Mouse (Mus musculus) ovary, adult 18-20 months (tissue): ENCODE measurements around the gene 9230102O04Rik.

Source experiments
- DNase-seq: peaks from one replicate; pipeline ENCODE4 v3.0.0; 2022; ENCODE audit warnings: low spot score, mixed read lengths

The 9230102O04Rik gene

DNA sequence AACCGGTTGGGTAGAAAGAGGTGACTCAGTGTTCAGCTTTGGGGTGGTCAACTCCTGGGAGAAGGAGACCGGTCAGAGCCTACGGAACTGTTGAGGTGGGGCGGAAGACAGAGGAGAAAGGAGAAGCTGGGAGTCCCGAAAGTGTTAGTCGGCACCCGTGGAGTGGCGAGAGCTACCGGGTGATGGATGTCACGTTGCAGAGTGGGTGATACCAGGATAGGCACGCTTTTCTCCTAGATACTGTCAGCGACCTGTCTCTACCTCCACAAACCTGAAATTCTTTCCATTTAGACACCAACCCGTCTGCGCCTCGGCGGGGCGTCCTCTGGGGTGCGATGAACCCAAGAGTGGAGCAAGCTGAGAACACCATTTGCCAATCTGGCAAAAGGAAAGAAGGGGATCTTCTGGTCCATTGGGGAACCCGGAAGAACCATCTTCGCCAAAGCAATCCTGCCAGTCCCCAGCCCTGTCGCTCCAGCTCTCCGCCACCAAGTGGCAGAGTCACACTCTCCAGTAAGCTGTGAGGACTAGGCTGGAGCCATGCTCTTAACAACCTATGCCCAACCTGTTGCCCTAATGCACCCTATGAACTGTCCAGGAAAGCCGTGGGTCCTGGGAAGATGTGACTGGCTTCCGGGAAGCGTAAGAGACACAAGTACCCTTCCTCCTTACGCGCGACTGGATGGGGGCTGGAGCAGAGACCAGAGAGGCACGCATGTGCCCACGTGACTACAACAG lies at the start of gene 9230102O04Rik:
TSS of gene 9230102O04Rik (minus strand) at position 628 of the 738 bp plus-strand sequence.
- DNase-seq: no peak

DNA sequence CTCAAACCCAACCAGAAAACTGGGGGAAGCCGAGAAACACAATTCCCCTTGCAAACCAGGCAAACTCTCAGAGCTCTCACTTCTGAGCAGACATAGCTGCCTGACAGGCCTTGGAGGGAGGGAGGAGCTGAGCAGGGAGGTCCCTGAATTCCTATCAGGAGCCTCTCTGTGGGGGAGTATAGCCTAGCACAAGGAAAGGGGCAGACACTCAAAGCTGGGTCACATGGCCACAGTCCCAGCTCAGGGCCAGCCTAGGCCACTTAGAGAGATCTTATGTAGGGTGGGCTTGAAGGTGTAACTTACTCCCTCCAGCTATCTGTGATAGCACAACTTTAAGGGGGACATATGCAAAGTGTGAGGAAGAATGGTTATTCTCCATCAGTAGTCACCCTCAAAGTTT lies 46.6 kb upstream of the 9230102O04Rik start:
- no peak for DNase-seq

DNA sequence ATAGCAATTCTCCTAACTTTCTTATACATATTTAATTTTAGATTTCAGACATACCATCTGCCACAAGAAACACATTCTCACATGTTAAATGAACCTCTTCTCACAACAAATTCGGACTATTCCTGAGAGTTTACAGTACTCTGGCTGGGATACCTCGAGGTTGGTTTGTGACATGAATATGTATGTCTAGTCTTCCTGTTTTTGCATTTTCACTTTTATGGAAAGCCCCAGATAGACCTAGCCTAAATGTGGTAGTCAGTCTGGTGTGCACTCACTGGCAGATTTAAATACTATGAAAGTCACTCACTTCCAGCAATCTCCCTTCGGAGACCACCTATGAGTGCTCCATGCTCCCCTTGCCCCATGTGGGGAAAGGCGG lies 37.6 kb upstream of the 9230102O04Rik start:
- no peak for DNase-seq

DNA sequence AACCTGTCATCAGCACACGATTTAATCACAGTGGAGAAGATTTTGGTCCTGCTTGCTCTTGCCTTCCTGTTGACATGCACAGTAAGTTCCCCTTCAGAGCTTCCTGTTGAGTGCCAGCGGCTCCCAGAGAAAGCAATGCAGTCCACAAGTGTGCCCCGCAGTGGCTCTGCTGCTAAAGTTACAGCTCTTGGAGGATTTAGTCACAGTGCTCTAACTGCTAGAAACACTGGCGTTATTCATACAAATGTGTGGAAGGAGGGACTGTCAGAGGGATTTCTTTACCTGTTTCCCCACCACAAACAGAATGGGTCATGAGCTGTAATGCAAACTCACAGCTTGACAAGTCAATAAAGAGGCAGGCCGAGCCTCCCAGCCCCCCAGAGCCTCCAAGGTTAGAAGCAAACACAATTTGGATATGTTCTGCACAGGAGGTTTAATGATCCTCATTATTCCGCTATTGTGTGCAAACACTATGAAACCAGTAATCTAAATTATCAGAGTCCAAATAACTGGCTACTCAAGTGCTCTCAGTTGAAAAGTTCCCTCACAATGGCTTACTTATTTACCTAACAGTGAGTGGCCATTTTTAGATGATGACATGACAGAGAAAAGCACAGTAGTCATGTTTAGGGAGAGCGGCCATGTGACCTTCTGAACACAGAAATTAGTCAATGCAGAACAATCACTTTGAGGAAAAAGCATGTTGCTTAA lies 37.0 kb upstream of the 9230102O04Rik start:
- no peak for DNase-seq

DNA sequence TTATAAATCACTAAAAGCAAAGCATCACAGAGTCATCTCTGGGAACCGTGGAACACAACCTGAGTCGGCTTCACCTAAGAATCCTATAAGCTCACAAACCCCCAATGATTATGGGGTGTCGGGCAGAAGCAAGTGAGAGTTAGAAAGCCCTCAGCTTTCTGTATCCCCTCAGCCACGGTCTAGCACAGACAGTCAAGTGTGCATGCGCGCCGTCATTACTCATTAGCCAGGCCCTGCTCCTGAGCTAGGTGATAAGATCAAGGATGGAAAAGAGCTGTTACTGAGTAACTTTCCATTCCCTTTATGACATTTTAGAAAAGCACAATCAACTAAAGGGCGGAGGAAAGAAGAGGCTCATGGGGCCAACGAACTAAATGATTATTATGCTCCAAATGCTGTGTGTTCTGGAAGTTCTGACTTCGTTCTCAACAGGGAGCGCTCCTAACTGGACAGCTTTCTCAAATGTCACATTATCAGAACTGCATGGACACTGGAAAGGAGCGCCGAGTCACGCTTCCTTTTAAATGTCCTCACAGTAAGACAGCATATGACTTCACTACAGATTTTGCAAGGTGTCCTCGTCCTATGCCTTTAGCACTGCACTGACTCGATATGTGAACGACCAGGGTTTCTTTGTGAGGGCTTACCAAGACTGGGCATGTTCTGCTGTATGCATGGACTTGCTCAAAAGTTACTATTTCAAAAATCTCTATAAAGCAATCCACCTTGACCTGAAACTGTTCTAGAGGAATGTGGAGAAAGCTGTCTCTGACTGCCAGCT lies 29.5 kb upstream of the 9230102O04Rik start:
- DNase-seq: no peak

DNA sequence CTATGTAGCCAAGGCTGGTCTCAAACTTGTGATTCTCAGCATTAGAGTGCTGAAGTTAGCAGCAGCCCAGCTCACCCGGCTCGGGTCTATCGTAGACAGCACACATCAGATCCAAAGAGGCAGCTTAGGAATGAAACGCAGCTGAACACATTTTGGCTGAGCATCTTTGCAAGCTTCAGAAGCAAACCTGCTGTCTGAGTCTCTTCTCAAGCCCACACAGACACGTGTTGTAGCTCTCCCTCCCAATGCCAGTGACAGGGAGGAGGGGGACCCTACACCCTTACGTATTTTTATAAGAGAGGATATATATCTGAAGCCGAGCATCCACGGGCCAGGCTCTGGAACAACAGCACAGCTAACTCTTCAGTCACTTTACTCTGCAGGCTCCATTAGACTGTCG lies 28.3 kb upstream of the 9230102O04Rik start:
- DNase-seq: no peak

DNA sequence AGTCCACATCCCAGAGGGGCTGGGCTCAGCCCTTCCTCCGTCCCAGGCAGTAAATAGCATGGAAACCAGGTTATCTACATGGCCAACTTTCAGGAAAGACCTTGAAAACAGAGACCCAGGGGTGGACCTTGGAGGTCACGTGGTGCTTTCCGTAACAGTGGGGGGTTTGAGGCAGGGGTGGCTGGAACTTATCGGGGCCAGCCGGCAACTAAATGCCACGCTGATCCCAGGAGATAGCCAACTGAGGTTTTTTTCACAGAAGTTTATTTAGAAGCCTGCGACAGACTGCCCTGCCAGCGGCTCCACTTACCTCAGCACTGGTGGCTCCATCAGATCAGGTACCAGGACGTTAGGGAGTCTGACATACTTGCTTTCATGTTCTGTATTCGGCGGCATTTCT lies 16.7 kb upstream of the 9230102O04Rik start:
- DNase-seq: no peak

DNA sequence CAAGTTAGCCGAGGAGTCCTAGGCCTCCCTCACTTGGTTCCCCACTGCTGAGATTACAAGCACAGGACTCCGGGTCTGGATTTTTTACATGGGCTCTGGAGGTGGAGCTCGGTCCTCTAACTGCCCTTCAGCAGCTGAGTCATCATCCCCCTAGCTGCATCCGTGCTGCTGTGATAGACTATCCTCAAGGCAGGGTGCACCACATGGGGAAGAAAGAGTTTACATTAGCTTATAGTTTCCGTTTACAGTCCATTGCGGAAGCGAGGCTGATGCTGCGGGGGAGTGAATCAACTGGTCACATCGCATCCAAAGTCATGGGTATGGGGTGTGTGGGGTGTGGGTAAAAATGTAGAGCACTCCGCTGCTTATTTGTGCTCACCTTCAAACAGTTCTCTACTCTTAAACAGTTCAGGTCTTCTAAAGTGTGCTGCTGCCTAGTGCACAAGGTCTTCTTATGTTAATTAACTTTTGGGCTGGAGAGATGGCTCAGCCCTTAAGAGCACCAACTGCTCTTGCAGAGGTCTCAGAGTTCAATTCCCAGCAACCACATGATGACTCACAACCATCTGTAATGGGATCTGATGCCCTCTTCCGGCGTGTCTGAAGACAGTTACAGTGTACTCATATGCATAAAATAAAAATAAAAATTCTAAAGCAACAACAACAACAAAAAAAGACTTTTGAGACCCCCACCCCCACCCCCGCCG lies 14.7 kb upstream of the 9230102O04Rik start:
- no peak for DNase-seq

DNA sequence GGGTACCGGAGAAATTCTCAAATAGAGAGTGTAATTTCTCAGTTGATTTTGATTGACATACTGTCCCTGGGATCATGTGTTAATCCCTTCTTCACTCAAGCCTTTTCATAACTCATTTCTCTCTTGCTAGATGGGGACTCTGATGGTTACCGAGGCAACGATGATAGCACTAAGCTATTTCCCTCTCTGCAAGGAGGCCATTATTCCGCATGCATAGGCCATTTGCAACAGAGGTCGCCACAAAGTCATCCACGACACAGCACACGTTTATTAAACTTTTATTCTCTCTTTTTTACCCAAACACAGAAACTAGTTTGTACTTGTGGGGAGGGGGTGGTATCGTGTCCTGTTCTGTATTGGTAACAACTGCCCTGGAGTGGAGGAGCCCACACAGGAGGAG lies 8.5 kb upstream of the 9230102O04Rik start:
- DNase-seq: no peak

DNA sequence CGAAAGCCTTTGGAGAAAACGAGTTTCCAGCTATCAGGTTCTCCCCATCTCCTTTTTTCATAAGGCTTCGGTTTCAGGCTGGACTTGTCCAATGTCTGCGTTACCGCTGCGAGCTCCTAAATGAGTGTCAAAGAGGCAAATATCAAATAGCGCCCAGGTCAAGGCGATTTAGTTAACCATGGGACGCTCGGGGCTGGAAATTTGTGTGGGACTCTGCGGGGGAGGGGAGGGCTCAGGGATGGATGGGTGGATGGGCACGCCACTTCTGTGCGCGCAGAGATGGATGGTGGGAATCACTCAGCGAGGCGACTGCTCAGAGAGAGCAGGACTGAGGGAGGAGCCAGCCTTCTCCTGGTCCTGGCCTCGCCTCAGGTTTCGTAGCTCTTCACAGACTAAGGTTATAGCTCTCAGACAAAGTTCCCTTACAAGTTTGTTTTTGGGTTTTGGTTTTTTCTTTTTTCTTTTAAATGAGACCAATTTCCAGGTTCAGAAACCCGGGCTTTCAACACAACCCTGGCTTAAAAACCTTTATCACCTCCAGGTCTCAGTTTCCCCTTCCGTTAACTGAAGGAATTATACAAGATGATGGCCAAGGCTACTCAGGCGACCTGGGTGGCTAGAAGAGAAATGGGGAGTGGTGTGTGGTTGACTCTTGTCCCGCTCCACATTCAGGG lies 6.9 kb upstream of the 9230102O04Rik start:
- no peak for DNase-seq

DNA sequence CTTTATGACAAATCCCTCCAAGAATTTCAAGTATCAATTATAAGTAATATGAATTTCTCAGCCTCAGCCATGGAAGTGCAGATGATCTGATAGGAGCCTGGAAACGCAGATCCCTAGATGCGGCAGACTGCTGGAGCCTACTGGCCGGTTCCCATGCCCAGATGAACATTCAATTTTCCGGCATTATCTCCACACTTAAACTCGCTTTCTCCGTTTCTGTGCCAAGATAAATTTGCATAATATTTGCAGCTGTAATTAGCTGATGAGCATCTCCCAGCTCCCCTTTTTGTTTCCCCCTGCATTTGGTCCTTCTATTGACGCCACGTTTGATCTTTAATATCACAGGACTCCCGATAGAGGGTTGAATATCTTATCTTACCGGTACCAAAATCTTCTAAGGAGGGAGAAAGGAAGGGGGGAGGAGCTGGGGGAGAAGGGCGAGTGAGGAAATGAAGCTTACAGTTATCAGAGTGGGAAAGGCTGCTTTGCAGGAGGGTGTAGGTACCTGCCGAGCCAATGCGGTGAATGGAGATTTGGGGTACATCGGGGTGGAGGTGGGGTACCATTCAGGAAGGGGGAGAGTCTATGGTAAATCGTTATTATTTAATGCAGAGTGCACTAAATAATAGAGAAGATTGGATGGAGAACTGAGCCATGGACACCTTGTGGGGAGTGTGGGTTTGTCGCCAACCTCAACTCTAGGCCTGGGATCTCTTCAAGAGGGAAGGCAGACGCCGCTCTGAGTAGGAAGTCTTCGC lies 5.7 kb upstream of the 9230102O04Rik start:
- no peak for DNase-seq

DNA sequence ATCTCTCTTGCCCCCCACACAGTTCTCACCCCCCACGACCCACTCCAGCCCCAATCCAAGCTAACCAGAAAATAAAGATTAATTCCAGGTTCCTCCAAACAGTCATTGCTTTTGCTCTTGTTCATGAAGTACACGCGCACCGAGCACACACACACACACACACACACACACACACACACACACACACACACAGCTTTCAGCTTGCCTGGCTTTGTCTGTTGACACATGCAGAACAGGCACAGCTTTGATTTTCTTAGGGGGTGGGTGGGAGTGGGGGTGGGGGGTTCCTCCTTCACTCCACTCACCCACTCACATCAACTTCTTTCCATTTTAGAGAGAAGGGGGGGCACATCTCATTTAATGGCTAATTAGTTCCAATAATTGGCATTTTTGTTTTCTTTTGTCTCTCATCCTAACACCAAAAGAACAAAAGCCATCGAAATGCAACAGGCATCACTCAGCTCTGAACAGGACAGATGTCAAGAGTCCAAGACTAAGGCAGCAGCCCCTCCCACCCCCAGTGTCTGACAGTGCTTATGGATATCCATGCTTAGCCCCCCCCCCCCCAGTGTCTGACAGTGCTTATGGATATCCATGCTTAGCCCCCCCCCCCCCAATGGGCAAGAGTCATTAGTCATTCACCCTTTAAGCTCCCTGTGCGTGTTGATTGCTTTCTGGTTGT lies 4.1 kb upstream of the 9230102O04Rik start:
- no peak for DNase-seq

DNA sequence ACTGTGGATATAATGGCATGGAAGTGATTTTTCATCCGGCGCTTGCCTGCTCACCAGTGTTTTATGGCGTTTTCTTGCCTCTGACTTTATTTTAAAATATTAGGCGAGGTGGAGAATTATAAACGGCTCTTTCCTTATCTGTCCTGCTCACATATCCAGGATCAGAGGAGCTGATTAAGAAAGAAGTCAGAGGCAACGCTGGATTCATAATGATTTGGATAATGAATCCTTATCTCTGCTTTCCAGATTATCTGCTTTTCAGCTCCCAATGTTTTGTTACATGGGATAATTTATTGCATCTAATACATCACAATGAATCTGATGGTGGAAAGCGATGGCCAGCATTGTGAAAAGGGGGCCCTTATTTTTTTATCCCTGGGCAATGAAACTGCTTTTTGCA lies 3.2 kb upstream of the 9230102O04Rik start:
- no peak for DNase-seq

DNA sequence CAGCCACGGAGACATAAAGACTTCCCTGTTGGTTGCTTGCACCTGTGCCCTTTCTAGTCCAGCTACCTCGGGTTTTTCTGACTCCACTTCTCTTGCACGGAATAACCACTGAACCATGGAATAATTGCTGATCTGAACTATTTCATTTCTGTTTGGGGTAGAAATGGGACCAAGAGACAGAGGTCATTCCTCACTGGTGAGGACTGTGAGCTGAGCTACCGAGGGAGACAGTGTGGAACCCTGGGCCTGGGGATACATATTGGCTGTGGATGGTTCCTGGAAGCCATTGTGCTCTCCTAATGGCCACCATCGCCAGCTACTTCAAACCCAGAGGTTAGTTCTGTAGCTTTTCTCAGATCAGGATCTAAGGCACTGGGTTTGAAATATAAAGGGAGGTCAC lies 1.6 kb upstream of the 9230102O04Rik start:
- DNase-seq: no peak

DNA sequence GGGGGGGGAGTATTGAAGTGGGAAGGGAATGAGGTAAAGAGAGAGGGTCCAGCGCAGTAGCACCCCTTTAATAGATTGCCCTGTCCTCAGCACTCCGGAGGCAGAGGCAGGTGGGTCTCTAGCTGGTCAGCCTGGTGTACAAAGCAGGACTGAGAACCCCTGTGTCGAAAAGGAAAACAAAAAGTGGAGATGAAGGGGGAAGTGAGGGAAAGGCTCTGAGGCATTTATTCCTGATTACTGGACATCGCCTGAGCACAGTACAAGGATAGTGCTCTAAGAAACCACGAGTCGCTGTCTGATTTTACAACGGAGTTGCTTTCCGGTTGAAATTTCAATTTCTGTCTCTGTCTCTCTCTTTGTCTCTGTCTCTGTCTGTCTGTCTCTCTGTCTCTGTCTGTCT lies 911 bp upstream of the 9230102O04Rik start:
- no peak for DNase-seq

DNA sequence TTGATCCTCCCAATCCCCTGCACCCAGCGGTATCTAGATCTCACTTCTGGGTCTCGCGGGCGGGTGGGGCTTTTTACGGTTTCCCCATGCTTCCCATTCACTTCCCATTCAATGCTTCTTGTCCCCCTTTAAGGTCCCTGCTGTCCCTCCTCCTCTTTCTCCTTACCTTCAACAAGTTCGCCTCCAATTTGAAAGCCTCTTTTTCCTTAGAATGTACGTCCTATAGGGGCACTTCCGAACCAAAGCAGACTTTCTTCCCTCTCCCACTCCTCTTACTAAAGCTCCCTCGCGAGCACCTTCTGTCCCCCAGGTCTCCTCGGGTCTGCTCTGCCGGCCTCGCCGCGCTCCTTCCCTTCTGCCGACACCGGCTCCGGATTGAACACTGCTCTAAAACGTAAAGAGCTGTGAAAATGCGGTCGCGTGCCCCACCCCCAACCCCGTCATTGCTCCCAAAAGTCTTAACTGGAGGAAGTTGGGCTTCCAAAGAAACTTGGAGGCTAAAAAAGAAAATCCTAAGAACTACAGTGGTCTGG lies 377 bp upstream of the 9230102O04Rik start, which contains the start of gene Gata3:
TSS of gene Gata3 (minus strand) at position 384 of the 533 bp plus-strand sequence.
- no peak for DNase-seq

DNA sequence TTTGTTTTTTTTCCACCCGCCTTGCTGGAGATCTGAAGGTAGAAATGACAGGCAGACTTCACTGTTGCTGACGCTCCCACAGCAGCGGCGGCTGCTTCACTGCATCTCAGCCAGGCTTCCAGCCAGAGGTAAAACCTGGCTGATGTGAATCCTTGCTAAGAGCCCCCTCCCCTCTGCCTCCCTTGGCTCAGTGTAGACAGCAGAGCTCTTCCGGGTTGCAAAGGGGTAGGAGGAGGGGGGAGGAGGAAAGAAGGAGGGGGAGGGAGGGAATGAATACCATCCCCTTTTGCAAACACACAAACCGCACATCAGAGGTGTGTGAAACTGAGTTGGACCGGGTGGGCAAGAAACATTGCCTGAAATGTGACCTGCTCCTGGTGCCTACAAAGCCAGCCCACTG lies 1.7 kb downstream of the 9230102O04Rik start:
- no peak for DNase-seq

DNA sequence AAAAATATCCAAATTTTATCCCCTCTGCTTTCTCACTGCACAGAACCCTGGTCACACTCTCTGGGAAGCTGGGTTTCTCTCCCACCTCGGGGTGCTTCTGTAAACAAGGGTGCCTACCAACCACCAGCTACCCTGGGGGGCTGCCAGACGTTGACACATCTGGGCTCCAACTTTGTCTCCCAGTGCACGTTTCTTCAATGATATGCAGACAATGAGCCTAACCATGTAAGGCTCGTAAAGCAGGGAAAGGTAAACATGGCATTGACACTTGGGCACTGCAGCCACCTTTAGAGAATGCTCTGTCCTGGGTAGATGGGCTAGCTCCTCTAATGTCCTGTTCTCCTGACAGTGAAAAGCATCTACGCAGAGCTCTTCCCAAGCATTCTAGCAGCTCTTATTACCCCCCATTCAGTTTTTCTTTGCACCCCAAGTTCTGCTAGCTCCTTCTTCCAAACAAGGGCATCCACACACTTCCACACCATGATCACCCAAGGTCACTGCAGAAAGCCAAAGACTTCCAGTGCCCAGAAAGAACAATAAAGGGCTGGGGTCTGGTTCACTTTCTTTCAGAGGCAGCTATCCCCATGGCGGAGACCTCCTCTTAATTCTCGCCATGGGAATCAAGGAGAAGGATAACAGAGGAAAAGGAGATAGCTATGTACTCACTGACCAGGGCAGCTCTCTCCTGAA lies 2.3 kb downstream of the 9230102O04Rik start:
- no peak for DNase-seq

DNA sequence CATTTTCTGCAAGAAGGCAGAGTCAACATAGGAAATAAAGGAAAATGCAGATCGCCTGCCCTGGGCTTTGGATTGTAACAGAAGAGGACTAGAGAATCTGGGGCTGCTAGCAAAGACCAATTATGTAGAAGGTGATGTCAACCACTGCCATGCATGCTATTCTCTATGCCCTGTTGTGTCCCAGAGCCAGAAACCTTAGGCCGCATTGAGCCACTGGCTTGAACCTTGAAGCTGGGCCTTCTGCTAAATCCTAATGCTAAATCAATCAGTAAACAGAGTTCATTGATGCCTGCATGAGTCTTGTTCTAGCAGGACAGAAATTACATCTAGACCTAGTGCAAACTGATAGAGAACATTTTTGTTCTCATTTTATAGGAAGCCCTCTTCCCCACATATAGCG lies 3.3 kb downstream of the 9230102O04Rik start:
- DNase-seq: no peak
